Mouse (Mus musculus): Measurements from ENCODE around the gene Phkg1. TPM values are rescaled to one million over a fixed set of nuclear protein-coding genes. Genes with fewer than 3 reads are reported as not detected.

The Phkg1 gene
- total RNA-seq, 2 experiments from 2014 or later: 3.7 to 4.2 TPM

DNA sequence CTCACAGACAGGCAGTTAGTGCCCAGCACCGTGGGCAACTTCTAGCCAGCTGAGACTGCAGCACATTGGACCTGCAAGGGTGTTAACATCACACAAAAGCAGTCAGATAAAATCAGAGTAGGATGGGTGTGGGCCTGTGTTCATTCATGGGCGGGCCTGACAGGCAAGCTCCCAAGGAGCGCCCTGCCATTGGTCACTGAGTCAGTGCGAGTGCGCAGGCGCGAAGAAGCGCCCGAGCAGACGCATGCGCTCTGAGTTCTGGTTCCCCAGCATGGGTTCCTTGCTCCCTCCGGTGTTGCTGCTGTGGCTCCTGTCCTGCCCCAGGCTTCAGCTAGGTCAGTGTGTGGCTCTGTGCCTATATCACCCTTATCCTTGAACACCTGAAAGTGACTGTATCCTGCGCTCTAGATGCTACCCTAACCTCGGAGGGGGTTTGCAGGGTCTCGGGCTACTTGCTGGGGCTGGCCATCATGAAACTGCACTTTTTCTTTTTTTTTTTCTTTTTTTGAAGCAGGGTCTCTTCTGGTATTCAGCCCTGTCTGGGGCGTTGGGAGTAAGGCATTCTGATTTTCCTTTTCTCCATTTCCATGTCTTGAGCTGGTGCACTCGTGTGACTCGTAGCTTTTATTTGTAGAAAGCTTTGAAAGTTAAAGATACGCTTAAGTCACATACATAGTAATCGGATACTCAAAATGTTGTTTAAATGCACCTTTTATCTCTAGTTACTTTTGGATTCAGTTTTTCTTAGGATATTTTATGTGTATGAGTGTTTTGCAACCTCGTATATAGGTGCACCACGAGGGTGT, 51.4 kb downstream of the Phkg1 start, which contains the start of gene Sumf2:
Gene Sumf2 (plus strand): TSS at position 235 of the 806 bp plus-strand sequence.
- peak; percentile 94 to 98 for DNase-seq (ENCODE audit: low spot score in 2 of 2)

- DNase-seq (ENCODE audit: low spot score in 2 of 2): no peak
These were observed 53.5 kb downstream of the Phkg1 start for GRCm38 (mm10) chr5:129844848-129845247.

Other genes starting within 250 kb of the Phkg1 start
- 1 to 10 TPM; 5.9 to 6.0 TPM for gene Zfp11, start 228.4 kb downstream of the Phkg1 start, total RNA-seq (2021)
- gene Sept14, start 190.0 kb downstream of the Phkg1 start, total RNA-seq (2021): not detected
- 100 to 1,000 TPM in 1 of 2 experiments, 10 to 100 TPM in 1; 95.6 to 111 TPM for gene Mrps17, start 183.1 kb downstream of the Phkg1 start, total RNA-seq (2021)
- gene Nipsnap2, start 173.5 kb downstream of the Phkg1 start, total RNA-seq (2021): 100 to 1,000 TPM; 142 to 143 TPM
- gene Psph, start 111.1 kb downstream of the Phkg1 start, total RNA-seq (2021): 10 to 100 TPM; 24.4 to 25.9 TPM
- gene Sumf2, start 51.6 kb downstream of the Phkg1 start, total RNA-seq (2021): 10 to 100 TPM; 55.9 to 57.4 TPM
- gene Chchd2, start 11.1 kb downstream of the Phkg1 start, total RNA-seq (2021): 100 to 1,000 TPM; 579 to 625 TPM
- 1 to 10 TPM; 2.9 to 3.1 TPM for gene Zbed5, start 2.8 kb downstream of the Phkg1 start, total RNA-seq (2021)
- 1 to 10 TPM; 4.8 to 5.5 TPM for gene Nupr1l, start 10.0 kb upstream of the Phkg1 start, total RNA-seq (2021)
- 10 to 100 TPM; 28.0 to 31.6 TPM for gene Vkorc1l1, start 43.4 kb upstream of the Phkg1 start, total RNA-seq (2021)
- gene Gusb, start 104.5 kb upstream of the Phkg1 start, total RNA-seq (2021): 10 to 100 TPM; 61.0 to 61.5 TPM
- gene Asl, start 130.7 kb upstream of the Phkg1 start, total RNA-seq (2021): 100 to 1,000 TPM; 149 to 165 TPM
- gene Crcp, start 130.7 kb upstream of the Phkg1 start, total RNA-seq (2021): 10 to 100 TPM; 38.9 to 41.3 TPM
- gene Tpst1, start 174.8 kb upstream of the Phkg1 start, total RNA-seq (2021): 10 to 100 TPM; 41.7 to 43.8 TPM
- gene Kctd7, start 246.3 kb upstream of the Phkg1 start, total RNA-seq (2021): 1 to 10 TPM; 7.8 to 9.4 TPM

All from adrenal gland, postnatal 4 days (tissue).